9 mouse cellular contexts compared by ENCODE assay signal in the genomic region with DNA sequence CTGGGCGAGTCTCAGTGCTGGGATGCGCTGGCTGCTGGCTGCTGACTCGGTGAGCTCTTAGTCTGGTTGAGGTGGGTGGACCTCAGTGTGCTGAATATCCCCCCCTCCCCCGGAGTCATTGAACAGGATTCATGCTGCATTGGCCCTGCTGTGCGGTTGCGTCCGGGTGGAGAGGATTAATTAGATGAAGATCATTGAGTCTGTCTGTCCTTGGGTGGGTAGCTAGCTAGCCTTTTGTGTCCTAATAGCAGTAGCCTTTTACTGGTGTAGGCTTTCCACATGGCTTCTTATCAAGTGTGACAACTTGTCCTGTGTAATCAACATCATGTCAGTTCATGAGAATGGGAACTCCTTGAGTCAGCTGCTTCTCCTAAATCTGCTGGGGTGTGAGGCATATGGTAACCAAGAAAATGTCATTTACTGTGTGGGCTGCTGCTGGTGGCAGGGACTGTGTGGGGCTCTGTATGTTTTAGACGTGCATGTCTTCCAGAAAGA. TPM values are rescaled to one million over a fixed set of nuclear protein-coding genes. Genes with fewer than 3 reads are reported as not detected.
DNase-seq lines count a peak whose midpoint lies in the region; ATAC-seq lines count a peak whose summit lies in the region.
"Had no signal": no experiment of that assay in that cellular context is flagged by ENCODE, and none has a peak within 500 bp of the region (broad histone marks: within the 10 kb centered on the region; RNA-seq: fewer than 3 reads in every experiment).

No protein-coding gene starts in this region.

- H3K9me3 ChIP-seq in liver, embryonic 12.5 days (replicated peaks) = no peaks in the 10 kb centered on the region
- H3K9me3 ChIP-seq in forebrain, embryonic 16.5 days (ENCODE audit: control insufficient read depth, low read length) = no peaks in the 10 kb centered on the region

- H3K4me3 ChIP-seq in liver, embryonic 12.5 days = no peak overlapping the region
- H3K4me3 ChIP-seq in forebrain, embryonic 16.5 days (replicated peaks; ENCODE audit: low read length) = no peak overlapping the region
- H3K4me3 ChIP-seq: megakaryocyte, embryonic 14.5 days had no signal

- H3K27me3 ChIP-seq in liver, embryonic 12.5 days (replicated peaks) = no peaks in the 10 kb centered on the region
- H3K27me3 ChIP-seq in forebrain, embryonic 16.5 days (replicated peaks; ENCODE audit: control insufficient read depth, insufficient read depth, low read length) = no peaks in the 10 kb centered on the region
- H3K27me3 ChIP-seq: megakaryocyte, embryonic 14.5 days had no signal

- 65% methylated on average over 8 of the region's 8 CpGs for WGBS in liver, embryonic 12.5 days (ENCODE audit: insufficient replicate concordance)
- WGBS in forebrain, embryonic 16.5 days = 18% methylated on average over 8 of the region's 8 CpGs

- peak overlapping the region; percentile 13; the same call in 1 of the 2 replicates for H3K9ac ChIP-seq in liver, embryonic 12.5 days
- H3K9ac ChIP-seq in forebrain, embryonic 16.5 days (replicated peaks; ENCODE audit: low read depth, low read length) = no peak overlapping the region

- peak overlapping the region; percentile 70 for H3K27ac ChIP-seq in liver, embryonic 12.5 days
- peak overlapping the region; percentile 74 for H3K27ac ChIP-seq in forebrain, embryonic 16.5 days (ENCODE audit: low read length)

- ATAC-seq in liver, embryonic 12.5 days = peak; percentile 44; the same call in 1 of the 2 replicates
- ATAC-seq in forebrain, embryonic 16.5 days = peak; percentile 94
- ATAC-seq in megakaryocyte, adult 5-6 weeks (ENCODE audit: poor library complexity, severe bottlenecking) = no peak

- H3K4me1 ChIP-seq in liver, embryonic 12.5 days = peaks cover 82% of the 10 kb centered on the region
- H3K4me1 ChIP-seq in forebrain, embryonic 16.5 days (replicated peaks; ENCODE audit: control insufficient read depth, insufficient read depth, low read length) = peaks cover 12% of the 10 kb centered on the region

- DNase-seq in liver = no peak
- DNase-seq in left cerebral cortex, adult 18-20 months (ENCODE audit: low spot score in 2 of 2) = peak; percentile 17 to 61
- DNase-seq in retina, postnatal 7 days (ENCODE audit: low read depth, low spot score) = peak; percentile 46
- no peak for DNase-seq in gastrocnemius, adult 18-20 months (ENCODE audit: low spot score)
- DNase-seq in c-Kit-positive CD71-positive TER-119-positive erythroid progenitor cells, embryonic 14.5 days (ENCODE audit: low spot score) = no peak

- H3K4me2 ChIP-seq in liver, embryonic 12.5 days = no peak overlapping the region; the same call in 1 of the 2 replicates
- no peak overlapping the region for H3K4me2 ChIP-seq in forebrain, embryonic 16.5 days (ENCODE audit: low read length)

- H3K36me3 ChIP-seq in liver, embryonic 12.5 days = peaks cover 80% of the 10 kb centered on the region
- H3K36me3 ChIP-seq in forebrain, embryonic 16.5 days (ENCODE audit: control insufficient read depth, insufficient read depth) = no peaks in the 10 kb centered on the region

RNA-seq across cellular contexts. Expression of gene Bcl2l13, which starts 22.3 kb away (rescaled TPM):
- polyA plus RNA-seq in liver, embryonic 12.5 days (2016; fragmentation: Nextera tagmentation; extraction: Ambion mirVana) = 50.3 and 50.6 TPM in 2 replicates
- polyA plus RNA-seq in forebrain, embryonic 16.5 days (2015; fragmentation: Nextera tagmentation; extraction: Ambion mirVana) = 32.8 and 35.2 TPM in 2 replicates
- total RNA-seq in left cerebral cortex, adult 18-20 months (2021) = 10 to 100 TPM; 43.3 to 48.1 TPM
- 12.3 and 14.6 TPM in 2 replicates for total RNA-seq in megakaryocyte, adult 5-6 weeks (2015)
- total RNA-seq in megakaryocyte, adult 5-6 weeks (2017) = 16.3 and 24.5 TPM in 2 replicates
- 10 to 100 TPM; 68.0 to 69.4 TPM for total RNA-seq in gastrocnemius, adult 18-20 months (2021)

RNA-seq across cellular contexts. Expression of gene Atp6v1e1, which starts 35.7 kb away (rescaled TPM):
- 150 and 151 TPM in 2 replicates for polyA plus RNA-seq in liver, embryonic 12.5 days (2016; fragmentation: Nextera tagmentation; extraction: Ambion mirVana)
- 240 and 248 TPM in 2 replicates for polyA plus RNA-seq in forebrain, embryonic 16.5 days (2015; fragmentation: Nextera tagmentation; extraction: Ambion mirVana)
- 100 to 1,000 TPM; 559 to 571 TPM for total RNA-seq in left cerebral cortex, adult 18-20 months (2021)
- total RNA-seq in megakaryocyte, adult 5-6 weeks (2015) = 199 and 215 TPM in 2 replicates
- 199 and 203 TPM in 2 replicates for total RNA-seq in megakaryocyte, adult 5-6 weeks (2017)
- 100 to 1,000 TPM; 129 to 137 TPM for total RNA-seq in gastrocnemius, adult 18-20 months (2021)

RNA-seq across cellular contexts. Expression of gene Bid, which starts 58.4 kb away (rescaled TPM):
- polyA plus RNA-seq in liver, embryonic 12.5 days (2016; fragmentation: Nextera tagmentation; extraction: Ambion mirVana) = 32.4 and 32.9 TPM in 2 replicates
- polyA plus RNA-seq in forebrain, embryonic 16.5 days (2015; fragmentation: Nextera tagmentation; extraction: Ambion mirVana) = 26.8 and 29.6 TPM in 2 replicates
- 10 to 100 TPM in 1 of 2 experiments, 1 to 10 TPM in 1; 9.2 to 10.0 TPM for total RNA-seq in left cerebral cortex, adult 18-20 months (2021)
- total RNA-seq in megakaryocyte, adult 5-6 weeks (2015) = 74.3 and 89.0 TPM in 2 replicates
- total RNA-seq in megakaryocyte, adult 5-6 weeks (2017) = 48.1 and 51.6 TPM in 2 replicates
- total RNA-seq in gastrocnemius, adult 18-20 months (2021) = under 1 TPM; 0.39 to 0.78 TPM

Comparison
In these comparisons a context has a peak if more than half of its experiments do, and no peak if none do; other contexts are left out.
1. DNase-seq: peak in left cerebral cortex, adult 18-20 months (2 of 2) and retina, postnatal 7 days (single experiment); none in liver (single experiment), gastrocnemius, adult 18-20 months (single experiment) and c-Kit-positive CD71-positive TER-119-positive erythroid progenitor cells, embryonic 14.5 days (single experiment).
2. RNA of gene Bid, which starts 58.4 kb away (total RNA-seq): 48.1 to 89.0 TPM in megakaryocyte, adult 5-6 weeks and 9.2 to 10.0 TPM in left cerebral cortex, adult 18-20 months; 0.39 to 0.78 TPM in gastrocnemius, adult 18-20 months; every median in the first group is over 4 times any median in the second.